Mouse (Mus musculus): ENCODE data around the gene Parp8. TPM values are rescaled to one million over a fixed set of nuclear protein-coding genes. Genes with fewer than 3 reads are reported as not detected.

The Parp8 gene
- total RNA-seq, 2 experiments from 2014 or later: 8.4 to 11.8 TPM

DNA sequence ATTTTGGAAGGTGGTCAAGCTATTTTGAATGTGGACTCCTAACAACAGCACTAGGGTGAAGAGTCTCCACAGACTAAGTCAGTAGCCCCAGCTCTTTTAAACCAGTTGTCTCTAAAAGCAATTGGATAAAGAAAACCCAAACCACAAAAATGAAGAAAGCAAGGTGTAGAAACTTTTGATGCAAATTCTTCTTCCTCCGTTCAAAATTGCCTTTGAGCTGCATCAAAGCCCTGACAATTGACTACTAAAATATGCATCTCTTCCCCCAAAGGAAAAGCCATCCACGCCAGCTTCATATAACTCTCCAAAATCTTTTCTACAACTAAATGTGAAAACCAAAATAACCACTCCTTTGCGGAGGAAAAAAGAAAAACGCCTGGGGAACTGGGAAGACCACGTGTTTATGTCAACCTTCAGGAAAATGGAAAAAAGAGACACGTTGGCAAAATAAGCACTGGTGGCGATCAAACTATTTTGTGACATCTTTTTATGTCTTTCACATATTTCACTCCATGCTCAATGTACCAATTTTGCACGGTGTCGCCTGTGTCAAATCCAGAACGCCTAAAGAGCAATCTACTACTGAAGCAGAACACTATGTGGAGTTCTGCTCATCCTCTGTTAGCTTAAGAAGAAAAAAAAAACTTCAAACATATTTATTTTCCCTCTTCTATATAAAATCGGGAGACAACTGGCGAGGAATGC is 1.8 kb downstream of the Parp8 start:
- DNase-seq: no peak
- intact Hi-C loops (cut with DNase I): loop anchor here (2.0 kb wide), 1 partner anchor 85 kb away; no protein-coding TSS in a partner anchor

DNA sequence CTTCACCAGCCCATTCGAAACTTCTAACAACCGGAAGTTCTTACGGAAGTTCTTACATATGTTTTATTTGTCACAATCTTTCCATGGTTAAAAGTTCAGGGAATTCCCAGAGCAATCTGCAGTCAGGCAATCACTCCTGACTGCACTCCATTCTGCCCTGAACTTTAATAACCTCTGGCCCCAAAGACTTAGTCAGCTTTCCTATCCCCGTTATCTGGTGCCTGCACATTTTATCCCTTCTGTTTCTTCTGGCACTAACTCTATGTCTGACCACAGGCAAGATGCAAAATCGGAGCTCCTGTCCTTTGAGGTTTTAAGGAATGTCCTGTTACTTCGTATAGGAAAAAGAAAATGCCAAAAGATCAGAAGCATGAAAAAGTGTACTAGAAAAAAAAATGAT is 4.7 kb downstream of the Parp8 start:
- intact Hi-C loops (cut with DNase I): no loop called here
- DNase-seq: no peak

DNA sequence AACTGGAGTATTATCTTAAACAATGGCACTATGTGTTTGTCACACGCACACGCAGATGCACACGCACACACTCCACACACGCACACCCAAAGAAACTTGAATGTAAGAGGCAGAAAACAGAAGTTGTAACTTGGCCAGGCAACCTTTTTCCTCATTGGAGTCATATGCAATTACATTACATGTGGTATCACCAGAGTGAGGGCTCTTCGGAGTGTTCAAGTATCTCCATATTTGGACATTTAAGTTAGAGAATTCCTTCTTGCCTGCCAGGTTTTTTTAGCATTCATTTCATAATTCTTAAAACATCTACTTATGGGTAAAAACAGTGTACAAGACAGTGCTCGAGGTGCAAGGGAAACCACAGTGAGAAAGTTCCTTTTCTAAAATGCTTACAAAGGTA is 6.7 kb downstream of the Parp8 start:
- no peak for DNase-seq
- intact Hi-C loops (cut with DNase I): no loop called here

GRCm38 (mm10) chr13:117013516-117013915 is 11.8 kb downstream of the Parp8 start:
- intact Hi-C loops (cut with DNase I): no loop called here
- no peak for DNase-seq

- DNase-seq: no peak
- intact Hi-C loops (cut with DNase I): no loop called here
Measured at GRCm38 (mm10) chr13:117012031-117012430, 13.3 kb downstream of the Parp8 start.

GRCm38 (mm10) chr13:117010143-117010542 is 15.2 kb downstream of the Parp8 start:
- intact Hi-C loops (cut with DNase I): no loop called here
- no peak for DNase-seq

DNA sequence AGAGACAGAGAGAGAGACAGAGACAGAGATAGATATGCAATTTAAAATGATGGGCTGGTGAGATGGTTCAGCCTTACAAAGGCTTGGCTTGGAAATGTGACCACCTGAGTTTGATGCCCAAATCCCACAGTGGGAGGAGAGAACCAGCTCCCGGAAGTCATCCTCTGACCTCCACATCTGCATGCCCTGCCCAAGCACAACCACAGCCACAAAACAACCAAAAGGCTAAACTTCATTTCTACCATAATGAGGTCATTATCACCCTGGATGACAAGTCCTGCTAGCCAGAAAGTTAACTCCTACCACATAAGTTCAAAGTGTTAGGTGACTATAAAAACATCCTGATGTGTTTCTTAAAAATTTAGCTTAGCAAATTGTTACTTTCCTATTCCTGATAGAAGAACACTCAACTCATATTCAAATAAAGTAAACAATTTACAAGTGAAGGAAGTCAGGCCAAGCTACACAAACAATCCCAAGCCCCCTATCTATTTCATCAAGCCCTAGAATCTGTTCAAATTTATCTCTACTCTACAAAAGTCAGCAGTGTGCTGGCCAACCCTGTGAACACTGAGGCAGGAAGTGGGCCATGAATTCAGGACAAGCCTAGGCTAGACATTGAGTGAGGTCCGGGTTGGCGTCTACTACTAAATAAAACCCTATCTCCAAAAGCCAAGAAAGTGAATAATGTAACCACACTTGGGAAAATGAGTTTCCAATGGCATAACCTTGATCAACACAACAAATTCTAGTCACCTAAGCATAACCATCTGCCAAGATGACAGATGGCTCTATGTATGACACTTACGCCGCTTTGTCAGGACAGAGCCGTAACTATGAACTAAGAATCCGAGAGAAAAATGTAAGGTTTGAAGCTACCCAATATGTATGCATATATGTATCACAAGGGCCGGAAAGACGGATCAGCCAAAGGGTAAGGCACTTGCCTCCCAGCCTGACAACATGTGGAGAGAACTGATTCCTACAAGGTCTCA is 17.0 kb downstream of the Parp8 start:
- intact Hi-C loops (cut with DNase I): no loop called here
- DNase-seq: no peak

DNA sequence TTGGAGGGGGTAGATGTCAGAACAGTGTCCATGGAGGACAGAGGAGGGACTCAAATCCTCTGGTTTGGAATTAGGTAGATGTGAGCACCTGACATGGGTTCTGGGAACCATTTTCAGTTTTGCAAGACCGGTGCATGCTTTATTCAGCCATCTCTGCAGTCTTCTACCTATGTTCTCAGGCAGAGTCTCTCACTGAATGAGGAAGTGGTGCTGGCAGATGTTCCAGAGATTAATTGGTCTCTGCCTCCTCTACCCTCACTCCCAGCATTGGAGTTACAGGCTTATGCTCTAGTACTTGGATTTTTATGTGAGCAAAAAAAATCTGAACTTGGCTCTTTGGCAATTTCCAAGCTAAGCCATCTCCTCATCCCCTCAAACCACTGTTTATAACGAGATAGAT is 17.8 kb downstream of the Parp8 start:
- no peak for DNase-seq
- intact Hi-C loops (cut with DNase I): no loop called here

- intact Hi-C loops (cut with DNase I): no loop called here
- no peak for DNase-seq
Measured at GRCm38 (mm10) chr13:117006638-117007037, 18.7 kb downstream of the Parp8 start.

- intact Hi-C loops (cut with DNase I): no loop called here
- DNase-seq: no peak
Measured at GRCm38 (mm10) chr13:117000493-117000892, 24.8 kb downstream of the Parp8 start.

DNA sequence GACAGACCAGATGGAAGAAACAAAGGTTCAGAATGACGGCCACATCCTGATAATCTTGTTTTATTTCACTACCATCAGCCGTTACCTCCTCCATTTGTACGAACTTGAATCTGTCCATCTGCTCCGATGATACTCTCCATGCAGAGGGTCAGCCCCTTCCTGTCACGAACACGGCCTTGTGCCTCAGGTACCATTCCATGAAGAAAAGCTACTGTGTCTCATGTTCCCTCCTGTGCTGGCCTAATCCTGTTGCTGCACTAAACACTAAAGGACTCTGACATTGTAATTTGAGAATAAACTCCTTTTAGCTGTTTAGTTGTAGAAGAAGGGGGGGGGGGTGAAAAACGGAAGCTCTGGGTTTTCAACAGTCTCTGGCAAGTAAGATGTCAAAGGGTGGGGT is 33.8 kb downstream of the Parp8 start:
- no peak for DNase-seq
- intact Hi-C loops (cut with DNase I): no loop called here

GRCm38 (mm10) chr13:116990327-116990726 is 35.0 kb downstream of the Parp8 start:
- DNase-seq: no peak

DNA sequence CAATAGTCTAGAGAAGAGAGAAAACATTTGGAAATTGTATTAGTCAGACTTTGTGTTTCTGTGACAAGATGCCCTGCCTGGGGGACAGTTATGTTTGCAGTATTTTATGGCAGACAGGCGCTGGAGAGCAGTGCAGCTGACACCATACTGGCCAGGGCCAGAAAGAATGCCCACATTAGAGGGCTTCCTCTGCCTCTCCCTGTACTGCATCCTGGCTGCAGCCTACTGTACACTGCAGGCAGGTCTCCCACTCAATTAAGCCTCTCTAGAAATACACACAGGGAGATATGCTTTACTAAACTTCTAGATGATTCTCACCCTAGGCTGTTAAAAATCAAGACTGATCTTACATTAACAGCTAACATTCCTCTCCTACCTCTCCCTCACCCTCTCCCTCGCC is 36.6 kb downstream of the Parp8 start:
- no peak for DNase-seq
- intact Hi-C loops (cut with DNase I): no loop called here

More at GRCm38 (mm10) chr13:116990327-116990726, 35.0 kb downstream of the Parp8 start:
- intact Hi-C loops (cut with DNase I): no loop called here

DNA sequence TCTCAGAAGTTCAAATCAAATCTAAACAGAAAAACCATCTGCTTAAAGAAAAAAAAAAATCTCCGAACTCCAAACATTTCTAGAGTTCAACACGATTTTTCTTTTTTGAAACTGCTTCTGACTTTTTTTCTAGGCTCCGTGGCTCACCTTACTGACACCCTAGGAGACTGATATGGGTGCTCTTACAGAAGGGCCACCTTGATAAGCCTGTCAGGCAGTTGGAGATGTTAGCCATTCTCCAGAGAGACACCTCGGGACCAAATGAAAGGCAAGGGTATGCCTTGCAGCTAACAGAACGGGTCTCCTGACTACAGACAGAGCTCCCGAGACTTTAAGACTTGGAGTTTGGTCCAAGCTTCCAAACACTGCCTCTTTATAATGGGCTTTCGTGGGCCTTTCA is 37.1 kb downstream of the Parp8 start:
- DNase-seq: no peak
- intact Hi-C loops (cut with DNase I): no loop called here

DNA sequence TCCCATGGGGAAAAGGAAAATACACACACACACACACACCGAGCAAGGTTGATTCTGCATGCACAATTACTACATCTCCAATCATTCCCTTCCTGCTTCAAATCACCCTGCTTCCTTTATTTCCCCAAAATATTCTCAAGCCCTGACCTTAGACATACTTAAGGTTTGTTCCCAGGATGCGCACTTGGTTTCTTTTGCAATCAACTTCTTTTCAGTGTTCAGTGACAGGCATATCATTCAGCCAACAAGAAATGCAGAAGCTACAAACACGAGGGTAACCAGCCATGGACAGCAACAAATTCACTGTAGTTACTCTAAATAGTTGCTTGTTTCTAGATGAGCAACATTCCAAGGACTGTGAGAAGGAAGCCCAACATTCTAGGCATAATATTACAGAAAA is 38.1 kb downstream of the Parp8 start:
- intact Hi-C loops (cut with DNase I): no loop called here
- DNase-seq: no peak

DNA sequence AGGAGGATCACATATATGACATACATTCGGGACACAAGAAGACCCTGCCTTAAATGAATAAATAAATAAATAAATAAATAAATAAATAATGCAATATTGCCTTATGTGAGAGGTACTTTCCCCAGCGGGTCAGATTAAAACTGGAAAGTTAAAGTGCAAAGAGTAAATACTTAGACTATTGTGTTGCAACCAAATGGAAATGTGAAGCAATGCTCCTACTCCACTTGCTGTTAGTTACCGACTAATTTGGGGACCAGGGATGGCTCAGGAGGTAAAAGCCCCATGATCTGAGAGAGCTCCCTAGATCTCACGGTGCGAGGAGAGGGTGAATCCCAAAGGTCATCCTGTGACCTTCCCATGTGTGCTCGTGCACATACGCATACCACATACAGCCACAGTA is 38.7 kb downstream of the Parp8 start:
- no peak for DNase-seq
- intact Hi-C loops (cut with DNase I): no loop called here

GRCm38 (mm10) chr13:116974081-116974860 is 51.1 kb downstream of the Parp8 start:
- no peak for DNase-seq
- intact Hi-C loops (cut with DNase I): no loop called here

DNA sequence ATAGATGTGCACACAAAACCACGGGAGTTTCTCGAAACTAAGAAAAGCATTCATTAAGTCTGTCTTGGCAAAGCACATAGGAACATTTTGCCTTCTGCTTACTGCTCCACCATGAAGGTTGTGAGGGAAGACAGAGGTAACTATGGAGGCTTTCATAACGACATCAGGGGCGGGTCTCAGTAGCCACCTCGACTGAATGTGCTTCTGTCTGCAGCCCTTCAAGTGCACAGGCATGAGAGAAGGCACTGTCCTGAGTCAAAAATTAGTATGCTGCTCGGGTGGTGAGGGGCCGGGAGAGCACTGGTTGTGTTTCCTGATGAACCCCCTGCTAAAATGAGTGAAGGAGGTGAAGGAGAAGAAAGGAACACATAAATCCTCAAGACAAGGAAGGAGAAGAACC is 51.8 kb downstream of the Parp8 start:
- no peak for DNase-seq
- intact Hi-C loops (cut with DNase I): no loop called here

DNA sequence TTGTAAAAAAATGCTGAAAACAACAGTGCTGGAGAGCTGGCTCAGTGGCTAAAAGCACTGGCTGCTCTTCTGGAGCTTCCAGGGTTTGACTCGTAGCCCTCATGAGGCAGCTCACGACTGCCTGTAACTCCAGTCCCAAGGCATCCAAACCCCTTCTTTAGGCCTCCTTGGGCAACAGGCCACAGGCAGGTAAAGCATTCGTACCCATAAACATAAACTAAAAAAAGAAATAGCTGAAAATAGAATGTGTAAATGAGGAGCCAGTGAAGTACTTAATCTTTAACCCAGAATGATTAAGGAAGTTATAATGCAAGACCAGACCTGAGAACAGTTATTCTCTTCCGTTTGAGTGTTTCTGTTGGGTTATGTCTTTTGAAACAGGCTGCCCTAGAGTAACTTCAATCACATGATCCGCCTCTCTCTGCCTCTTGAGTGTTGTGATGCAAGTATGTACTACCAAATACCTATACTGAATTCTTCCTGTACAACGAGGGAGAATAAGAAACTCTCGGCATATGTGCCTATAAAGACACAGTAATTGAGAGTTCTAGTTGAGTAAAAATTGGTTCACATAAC is 53.2 kb downstream of the Parp8 start:
- DNase-seq: no peak
- intact Hi-C loops (cut with DNase I): no loop called here

GRCm38 (mm10) chr13:116970706-116971428 is 54.5 kb downstream of the Parp8 start:
- DNase-seq: no peak
- intact Hi-C loops (cut with DNase I): no loop called here

All from heart, postnatal 36 days (tissue).